Mouse (Mus musculus) stomach, embryonic 16.5 days (tissue): ENCODE results near the gene Hnrnpul2. TPM values are rescaled to one million over a fixed set of nuclear protein-coding genes. Genes with fewer than 3 reads are reported as not detected.
A peak's percentile ranks its signal among the peaks of the same experiment; 100 is the strongest.
"Not testable (repeated sequence)": the region's sequence is repeated elsewhere in the genome, so short reads cannot be mapped to it uniquely, and the experiment has no call there.

Experiments used
- ATAC-seq: fragments of 200-750 bp; cut with Nextera tagmentation; 2 replicates; pipeline ENCODE4 v1.8.0; 2017; ENCODE audit warnings: moderate number of reproducible peaks, moderate TSS enrichment; ENCODE audit not compliant: insufficient read depth, low FRiP score
- H3K27ac ChIP-seq: fragments of 300-500 bp; sonication (generic); 2 replicates; pipeline ENCODE4 v1.5.1; 2014; ENCODE audit warnings: low read length
- H3K27me3 ChIP-seq: fragments of 300-500 bp; sonication (generic); 2 replicates; pipeline ENCODE4 v1.6.1; 2014; ENCODE audit warnings: low read length, control low read depth, mixed read lengths; ENCODE audit not compliant: control insufficient read depth, insufficient read depth
- H3K36me3 ChIP-seq: fragments of 300-500 bp; sonication (generic); 2 replicates; pipeline ENCODE4 v1.6.1; 2014; ENCODE audit warnings: low read length; ENCODE audit not compliant: control insufficient read depth, insufficient read depth
- H3K4me1 ChIP-seq: fragments of 300-500 bp; sonication (generic); 2 replicates; pipeline ENCODE4 v1.6.1; 2014; ENCODE audit warnings: low read length, control low read depth, mixed read lengths; ENCODE audit not compliant: control insufficient read depth, insufficient read depth
- H3K4me2 ChIP-seq: fragments of 300-500 bp; sonication (generic); 2 replicates; pipeline ENCODE4 v1.6.1; 2014; ENCODE audit warnings: low read depth, low read length, mixed read lengths
- H3K4me3 ChIP-seq: fragments of 300-500 bp; sonication (generic); replicated peaks from 2 replicates; pipeline ENCODE4 v1.5.1; 2014; ENCODE audit warnings: mild to moderate bottlenecking, low read length
- H3K9ac ChIP-seq: fragments of 300-500 bp; sonication (generic); 2 replicates; pipeline ENCODE4 v1.6.1; 2014; ENCODE audit warnings: low read length
- H3K9me3 ChIP-seq: fragments of 300-500 bp; sonication (generic); replicated peaks from 2 replicates; pipeline ENCODE4 v1.6.1; 2016; ENCODE audit warnings: low read length, control low read depth; ENCODE audit not compliant: control insufficient read depth
- WGBS: fragments of 180-500 bp; shearing (Covaris S2); extraction: QIAGEN DNeasy Blood & Tissue Kit; methylation state at CpG from one replicate; pipeline ENCODE4 v1.1.7; 2014; 5-methylcytosine and 5-hydroxymethylcytosine counted together
- polyA plus RNA-seq: library from polyadenylated mRNA; unstranded; fragments of >200 nt; fragmentation: Nextera tagmentation; extraction: Ambion mirVana; gene quantifications from 2 replicates; pipeline ENCODE4 v1.2.1, GENCODE M21; 2015

The Hnrnpul2 gene
- polyA plus RNA-seq, 1 experiment from 2014 or later, result 4.7 TPM

DNA sequence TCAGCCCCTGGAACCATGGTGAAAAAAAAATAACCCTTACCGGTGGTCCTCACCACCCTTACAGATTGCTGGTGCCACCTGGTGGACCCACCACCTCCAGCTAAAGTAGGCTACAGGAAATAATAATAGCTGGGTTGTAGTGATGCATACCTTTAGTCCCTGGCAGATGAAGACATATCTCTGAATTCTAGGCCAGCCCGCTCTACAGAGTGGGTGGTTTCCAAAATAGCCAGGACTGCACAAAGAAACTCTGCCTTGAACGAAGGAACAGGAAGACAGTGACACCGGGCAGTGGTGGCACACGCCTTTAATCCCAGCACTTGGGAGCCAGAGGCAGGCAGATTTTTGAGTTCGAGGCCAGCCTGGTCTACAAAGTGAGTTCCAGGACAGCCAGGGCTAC is 44.5 kb downstream of the Hnrnpul2 start:
- Histone ChIP-seq H3K36me3 (no peaks in the 10 kb centered on the region), H3K27ac (no peak overlapping the region), H3K27me3 (no peaks in the 10 kb centered on the region), H3K9ac (no peak overlapping the region), H3K4me3 (no peak overlapping the region), H3K4me1 (no peaks in the 10 kb centered on the region), H3K9me3 (no peaks in the 10 kb centered on the region), H3K4me2 (no peak overlapping the region)
- ATAC-seq, result no peak
- WGBS, result 81% methylated on average over 6 of the region's 6 CpGs

DNA sequence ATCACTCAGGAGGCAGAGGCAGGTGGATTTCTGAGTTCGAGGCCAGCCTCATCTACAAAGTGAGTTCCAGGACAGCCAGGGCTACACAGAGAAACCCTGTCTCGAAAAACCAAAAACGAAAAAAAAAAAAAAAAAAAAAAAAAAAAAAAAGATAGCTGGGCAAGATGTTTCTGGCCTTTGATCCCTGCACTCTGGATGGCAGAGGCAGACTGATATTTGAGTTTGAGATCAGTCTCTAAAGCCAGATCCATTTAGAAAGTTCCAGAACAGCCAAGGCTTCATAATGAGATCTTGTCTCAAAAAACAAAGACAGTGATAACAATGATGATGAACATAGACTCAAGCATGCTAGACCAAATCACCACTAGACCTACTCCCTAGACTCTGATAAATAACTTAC is 50.6 kb downstream of the Hnrnpul2 start:
- H3K9ac ChIP-seq, H3K27me3 ChIP-seq, H3K4me3 ChIP-seq, H3K9me3 ChIP-seq, ATAC-seq, H3K36me3 ChIP-seq, H3K4me1 ChIP-seq: not testable (repeated sequence)
- Histone ChIP-seq H3K4me2 (peak overlapping the region; percentile 63), H3K27ac (peak overlapping the region; percentile 83; the same call in 1 of the 2 replicates)
- WGBS, result 75% methylated on average over 3 of the region's 3 CpGs

DNA sequence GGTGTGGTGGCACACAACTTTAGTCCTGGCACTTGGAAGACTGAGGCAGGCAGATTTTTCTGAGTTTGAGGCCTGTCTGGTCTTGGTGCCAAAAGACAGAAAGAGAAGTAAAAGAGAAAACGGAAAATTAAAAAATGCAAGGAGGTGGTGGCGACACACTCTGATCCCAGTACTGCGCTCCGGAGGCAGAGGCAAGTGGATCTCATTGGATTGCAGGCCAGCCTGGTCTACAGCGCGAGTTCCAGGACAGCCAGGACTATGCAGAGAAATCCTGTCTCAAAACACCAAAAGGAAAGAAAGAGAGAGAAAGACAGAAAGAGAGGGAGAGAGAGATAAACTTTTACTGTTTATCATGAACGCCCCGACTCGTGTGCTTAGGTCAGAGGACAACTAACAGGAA is 51.0 kb downstream of the Hnrnpul2 start:
- H3K9me3 ChIP-seq, result no peaks in the 10 kb centered on the region
- WGBS, result 45% methylated on average over 9 of the region's 9 CpGs
- peaks cover 8% of the 10 kb centered on the region for H3K4me1 ChIP-seq
- peak overlapping the region; percentile 93 for H3K4me3 ChIP-seq
- H3K36me3 ChIP-seq, result 0 out of 2 replicates have a peak, but pooled peaks cover 4% of the 10 kb centered on the region
- H3K27ac ChIP-seq, result peak overlapping the region; percentile 83
- peak overlapping the region; percentile 96 for H3K9ac ChIP-seq
- ATAC-seq, result no peak
- peak overlapping the region; percentile 63 for H3K4me2 ChIP-seq
- H3K27me3 ChIP-seq, result no peaks in the 10 kb centered on the region

DNA sequence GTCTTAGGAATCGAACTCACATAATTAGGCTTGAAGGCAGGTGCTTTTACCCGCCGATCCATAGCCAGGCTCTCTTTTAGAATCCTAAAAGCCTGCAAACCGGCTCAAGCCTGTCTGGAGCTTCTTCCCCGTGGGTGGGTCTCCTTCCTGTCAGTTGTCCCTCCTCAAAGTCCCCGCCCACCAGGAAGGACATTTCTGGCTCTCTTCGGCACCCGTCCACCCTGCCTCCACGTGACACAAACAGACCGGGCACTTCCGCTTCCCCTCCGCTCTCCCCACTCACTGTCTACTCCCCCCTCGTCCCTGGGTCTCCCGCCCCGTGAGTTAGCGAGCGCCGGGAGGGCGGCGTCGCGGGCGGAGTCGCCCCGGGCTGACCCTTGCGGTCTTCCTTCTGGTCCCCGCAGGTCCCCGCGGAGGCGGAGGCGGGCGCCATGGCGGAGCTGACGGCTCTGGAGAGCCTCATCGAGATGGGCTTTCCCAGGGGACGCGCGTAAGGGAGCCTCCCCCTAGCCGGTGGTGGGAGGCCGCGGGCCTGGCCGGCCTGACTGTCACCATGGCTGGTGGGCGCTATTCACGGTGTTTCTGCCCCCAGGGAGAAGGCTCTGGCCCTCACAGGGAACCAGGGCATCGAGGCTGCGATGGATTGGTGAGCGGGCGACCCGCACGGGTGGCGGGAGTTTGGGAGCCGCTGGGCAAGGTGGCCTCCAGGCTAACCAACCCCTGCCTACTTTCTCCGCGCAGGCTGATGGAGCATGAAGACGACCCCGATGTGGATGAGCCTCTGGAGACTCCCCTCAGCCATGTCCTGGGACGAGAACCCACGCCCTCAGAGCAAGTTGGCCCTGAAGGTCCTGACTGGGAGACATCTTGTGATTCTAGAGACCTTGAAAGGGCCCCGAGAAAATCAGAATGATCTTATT is 51.7 kb downstream of the Hnrnpul2 start, which contains the start of gene Ubxn1:
Gene Ubxn1, plus strand, starts transcription at position 230 of the 920 bp plus-strand sequence.
- H3K27ac ChIP-seq, result peak within 1 kb of the TSS; percentile 90
- peak within 1 kb of the TSS; percentile 93 for H3K4me3 ChIP-seq
- WGBS, result under 1% methylated on average over 59 of the region's 59 CpGs
- peaks cover 7% of the 10 kb centered on the region; the same call in 1 of the 2 replicates for H3K36me3 ChIP-seq
- no peaks in the 10 kb centered on the region for H3K27me3 ChIP-seq
- H3K9me3 ChIP-seq, result no peaks in the 10 kb centered on the region
- peak within 1 kb of the TSS; percentile 96 for H3K9ac ChIP-seq
- peaks cover 8% of the 10 kb centered on the region for H3K4me1 ChIP-seq
- H3K4me2 ChIP-seq, result peak within 1 kb of the TSS; percentile 78
- peak; percentile 96 for ATAC-seq

DNA sequence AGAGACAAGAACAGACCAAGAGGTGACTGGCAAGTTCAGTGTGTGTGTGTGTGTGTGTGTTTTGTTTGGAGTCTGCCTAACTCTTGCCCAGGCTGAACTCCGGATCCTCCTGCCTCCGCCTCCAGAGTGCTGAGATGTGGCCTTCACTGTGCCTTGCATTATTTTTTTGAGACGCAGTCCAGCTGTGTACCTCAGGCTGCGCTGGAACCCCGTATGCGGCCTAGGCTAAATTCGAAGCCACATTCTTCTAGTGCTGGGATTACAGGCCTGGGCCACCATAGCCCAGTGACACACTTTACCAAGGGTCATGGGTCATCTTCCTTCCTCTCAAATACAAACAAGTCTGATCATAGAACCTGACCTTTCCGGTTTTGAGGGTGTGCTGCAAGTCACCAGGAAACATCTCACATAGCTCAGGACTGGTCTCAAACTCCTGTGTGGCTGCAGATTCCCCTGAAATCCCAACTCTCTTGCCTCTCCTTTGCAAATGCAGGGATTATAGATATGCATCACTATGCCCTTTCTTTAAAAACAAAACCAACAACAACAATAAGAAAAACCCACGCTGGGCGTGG is 52.5 kb downstream of the Hnrnpul2 start:
- ATAC-seq, result no peak
- 63% methylated on average over 10 of the region's 10 CpGs for WGBS
- peak overlapping the region; percentile 93 for H3K4me3 ChIP-seq
- peaks cover 7% of the 10 kb centered on the region; the same call in 1 of the 2 replicates for H3K36me3 ChIP-seq
- H3K9me3 ChIP-seq, result no peaks in the 10 kb centered on the region
- peak overlapping the region; percentile 96 for H3K9ac ChIP-seq
- peak overlapping the region; percentile 78 for H3K4me2 ChIP-seq
- peak overlapping the region; percentile 90 for H3K27ac ChIP-seq
- H3K4me1 ChIP-seq, result peaks cover 8% of the 10 kb centered on the region
- H3K27me3 ChIP-seq, result no peaks in the 10 kb centered on the region

DNA sequence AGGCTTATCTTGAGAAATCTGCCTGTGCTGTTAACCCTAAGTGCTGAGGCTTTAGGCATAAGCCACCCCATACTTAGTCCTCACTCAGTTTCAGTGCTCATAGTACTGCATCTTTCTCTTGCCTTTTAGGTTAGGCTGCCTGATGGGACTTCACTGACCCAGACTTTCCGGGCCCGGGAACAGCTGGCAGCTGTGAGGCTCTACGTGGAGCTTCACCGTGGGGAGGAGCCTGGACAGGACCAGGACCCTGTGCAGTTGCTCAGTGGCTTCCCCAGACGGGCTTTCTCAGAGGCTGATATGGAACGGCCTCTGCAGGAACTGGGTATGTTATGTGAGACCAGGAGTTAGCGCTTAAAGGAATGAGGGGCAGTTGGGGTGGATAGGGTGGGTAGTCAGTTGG is 55.2 kb downstream of the Hnrnpul2 start:
- no peak for ATAC-seq
- no peaks in the 10 kb centered on the region for H3K27me3 ChIP-seq
- peak overlapping the region; percentile 42 for H3K27ac ChIP-seq
- H3K36me3 ChIP-seq, result peaks cover 7% of the 10 kb centered on the region; the same call in 1 of the 2 replicates
- H3K9ac ChIP-seq, result no peak overlapping the region
- WGBS, result 89% methylated on average over 7 of the region's 7 CpGs
- no peaks in the 10 kb centered on the region for H3K9me3 ChIP-seq
- H3K4me1 ChIP-seq, result peaks cover 16% of the 10 kb centered on the region
- H3K4me2 ChIP-seq, result no peak overlapping the region
- no peak overlapping the region for H3K4me3 ChIP-seq

DNA sequence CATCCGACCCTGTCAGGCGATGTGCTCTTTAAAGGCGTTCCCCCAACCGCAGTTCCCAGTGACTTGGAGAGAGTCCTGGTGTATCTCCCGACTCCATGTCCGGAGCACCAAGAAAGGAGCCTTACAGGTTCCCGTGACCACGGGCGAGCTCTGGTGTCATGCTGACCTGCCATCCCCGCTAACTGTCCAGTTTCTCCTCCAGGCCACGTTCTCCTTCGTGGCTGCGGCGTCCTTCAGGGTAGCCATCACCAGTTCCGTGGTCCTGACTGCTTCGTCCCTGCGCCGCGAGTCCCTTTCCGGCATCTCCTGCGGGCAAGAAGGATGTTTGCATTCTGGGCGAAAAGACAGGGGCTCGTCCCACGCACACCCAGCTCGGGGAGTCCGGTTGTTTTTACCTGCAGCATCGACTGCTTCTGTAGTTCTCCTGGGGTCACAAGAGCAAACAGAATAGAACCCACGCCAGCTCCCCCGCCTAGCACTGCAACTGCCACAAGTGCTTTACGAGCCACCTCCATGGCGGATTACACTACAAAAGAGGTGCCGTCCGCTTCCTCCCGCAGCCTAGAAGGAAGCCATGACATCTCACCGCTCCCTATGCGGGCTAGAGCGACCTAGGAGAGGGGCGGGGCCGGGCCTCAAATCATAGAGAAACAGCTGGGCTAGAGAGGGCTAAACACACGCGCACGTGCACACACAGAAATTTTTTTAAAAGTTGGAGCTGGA is 60.7 kb downstream of the Hnrnpul2 start, which contains the start of gene Uqcc3:
Gene Uqcc3, minus strand, starts transcription at position 613 of the 723 bp plus-strand sequence.
- Histone ChIP-seq H3K9ac (peak within 1 kb of the TSS; percentile 91), H3K4me2 (peak within 1 kb of the TSS; percentile 79), H3K27me3 (no peaks in the 10 kb centered on the region), H3K4me1 (peaks cover 8% of the 10 kb centered on the region; the same call in 1 of the 2 replicates), H3K27ac (peak within 1 kb of the TSS; percentile 86), H3K4me3 (peak within 1 kb of the TSS; percentile 87), H3K9me3 (no peaks in the 10 kb centered on the region), H3K36me3 (peaks cover 6% of the 10 kb centered on the region; the same call in 1 of the 2 replicates)
- peak; percentile 95 for ATAC-seq
- WGBS, result under 1% methylated on average over 42 of the region's 42 CpGs

DNA sequence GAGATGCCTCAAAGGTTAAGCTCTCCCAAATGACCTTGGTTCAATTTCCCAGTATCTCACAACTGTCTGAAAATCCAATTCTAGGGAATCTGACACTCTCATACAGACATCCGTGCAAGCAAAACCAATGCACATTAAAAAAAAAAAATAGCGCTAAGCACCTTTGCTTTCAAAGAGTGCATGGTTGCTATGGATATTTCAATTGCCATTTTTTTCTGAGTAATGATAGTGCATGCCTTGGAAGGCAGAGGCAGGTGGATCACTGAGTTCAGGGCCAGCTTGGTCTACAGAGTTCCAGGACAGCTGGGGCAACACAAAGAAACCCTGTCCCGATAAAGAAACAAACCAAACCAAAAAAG is 61.2 kb downstream of the Hnrnpul2 start:
- 12% methylated on average over 3 of the region's 3 CpGs for WGBS

More for the DNA sequence above, 61.2 kb downstream of the Hnrnpul2 start:
- peaks cover 8% of the 10 kb centered on the region; the same call in 1 of the 2 replicates for H3K4me1 ChIP-seq
- H3K27ac ChIP-seq, result no peak overlapping the region
- no peak for ATAC-seq
- H3K9ac ChIP-seq, result peak overlapping the region; percentile 91
- H3K36me3 ChIP-seq, result peaks cover under 1% of the 10 kb centered on the region; the same call in 1 of the 2 replicates
- peak overlapping the region; percentile 87 for H3K4me3 ChIP-seq
- no peaks in the 10 kb centered on the region for H3K9me3 ChIP-seq
- H3K27me3 ChIP-seq, result no peaks in the 10 kb centered on the region
- peak overlapping the region; percentile 79 for H3K4me2 ChIP-seq
